Mouse (Mus musculus) bone marrow macrophage, adult 2 months (primary cell): Measurements from ENCODE around the gene Frmd4a.

Source experiments
- CTCF ChIP-seq: IDR thresholded peaks from 2 replicates; pipeline ENCODE4 v1.5.1; 2012; ENCODE audit warnings: low read depth, mild to moderate bottlenecking, low read length, moderate library complexity
- POLR2A ChIP-seq: IDR thresholded peaks from 2 replicates; pipeline ENCODE4 v1.6.1; 2012; ENCODE audit warnings: mild to moderate bottlenecking, low read depth, low read length, borderline replicate concordance

DNA sequence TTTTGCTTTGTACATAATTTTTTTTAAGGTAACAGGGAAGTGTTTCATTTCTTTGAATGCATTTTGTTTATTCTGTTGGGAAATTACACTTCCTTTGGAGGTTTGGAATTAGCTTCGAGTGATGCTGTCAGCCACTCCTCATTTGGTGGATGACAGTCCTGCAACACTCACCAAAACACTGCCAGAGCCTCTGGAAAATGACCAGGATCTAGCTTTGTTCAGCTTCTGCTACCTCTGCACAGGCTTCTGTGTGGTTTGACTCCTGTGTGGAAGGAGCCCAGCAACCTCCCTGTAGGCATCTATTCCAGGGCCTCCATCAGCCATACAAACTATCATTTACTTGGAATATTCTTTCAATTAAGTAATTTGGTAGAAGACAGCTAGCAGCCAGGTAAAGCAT lies 323.6 kb downstream of the Frmd4a start:
- TF ChIP-seq CTCF (no peak), POLR2A (no peak)
